Mouse (Mus musculus) liver, embryonic 14.5 days (tissue): ENCODE results near the gene Vmn2r66.

Source experiments
- CTCF ChIP-seq: IDR thresholded peaks from 2 replicates; pipeline ENCODE4 v1.5.1; 2016; ENCODE audit warnings: antibody characterized with exemption, low read depth, control low read depth
- EP300 ChIP-seq: IDR thresholded peaks from 2 replicates; pipeline ENCODE4 v1.6.1; 2016; ENCODE audit warnings: antibody characterized with exemption, low read depth

- no peak for TF ChIP-seq EP300
- TF ChIP-seq CTCF: no peak
Observed at GRCm38 (mm10) chr7:84996694-84997093, 15.4 kb downstream of the Vmn2r66 start.
